Mouse (Mus musculus): ENCODE results near the gene Adamts1. TPM values are rescaled to one million over a fixed set of nuclear protein-coding genes. Genes with fewer than 3 reads are reported as not detected.

The Adamts1 gene
- polyA plus RNA-seq (2014; fragmentation: Nextera tagmentation; extraction: Ambion mirVana): 40.0 and 40.2 TPM in 2 replicates

- TF ChIP-seq CTCF (IDR thresholded peaks at IDR 0.05; ENCODE audit: low read depth): peak; percentile 60
- H3K9me3 ChIP-seq (ENCODE audit: low read depth, low read length): no peaks in the 10 kb centered on the region
- WGBS: 1% methylated on average over 26 of the region's 26 CpGs
- peak within 1 kb of the TSS; percentile 82 for H3K4me2 ChIP-seq
- ATAC-seq (ENCODE audit: insufficient read depth): peak; percentile 86
- peak within 1 kb of the TSS; percentile 81 for H3K4me3 ChIP-seq (ENCODE audit: low read depth, low read length)
- peaks cover 21% of the 10 kb centered on the region for H3K36me3 ChIP-seq (ENCODE audit: insufficient read depth)
- H3K27ac ChIP-seq (ENCODE audit: low read depth): peak within 1 kb of the TSS; percentile 98
- no peaks in the 10 kb centered on the region for H3K27me3 ChIP-seq (ENCODE audit: insufficient read depth, low read length)
- DNase-seq: peak; percentile 97
- 0 out of 2 replicates have a peak, but pooled peaks cover 10% of the 10 kb centered on the region for H3K4me1 ChIP-seq (ENCODE audit: insufficient read depth)
- peak within 1 kb of the TSS; percentile 92 for H3K9ac ChIP-seq
Measured at GRCm38 (mm10) chr16:85802954-85803353, at the start of gene Adamts1. Gene Adamts1 (minus strand): TSS chr16:85803113.

DNA sequence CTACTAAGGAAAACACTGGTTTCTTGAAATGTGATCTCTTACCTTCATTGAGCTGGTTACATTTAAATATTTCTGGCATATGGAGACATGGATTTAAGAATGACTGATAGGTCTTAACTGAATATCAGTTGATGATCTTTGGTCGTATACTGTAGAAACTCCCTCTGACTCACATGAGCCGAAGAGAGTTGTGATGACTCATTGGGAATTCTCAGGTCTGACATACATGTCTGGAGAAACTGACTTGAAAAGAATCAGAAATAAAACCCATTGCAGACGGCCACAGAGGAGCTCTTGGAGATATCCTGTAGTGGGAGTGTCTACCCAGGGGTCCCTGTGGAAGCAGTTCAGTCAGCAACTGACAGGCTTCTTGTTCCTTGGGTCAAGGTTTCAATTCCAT lies 24.2 kb upstream of the Adamts1 start:
- Histone ChIP-seq H3K9me3 (ENCODE audit: low read depth, low read length) (no peaks in the 10 kb centered on the region), H3K27me3 (ENCODE audit: insufficient read depth, low read length) (no peaks in the 10 kb centered on the region), H3K4me1 (ENCODE audit: insufficient read depth) (no peaks in the 10 kb centered on the region), H3K36me3 (ENCODE audit: insufficient read depth) (no peaks in the 10 kb centered on the region), H3K4me2 (no peak overlapping the region), H3K9ac (no peak overlapping the region), H3K4me3 (ENCODE audit: low read depth, low read length) (no peak overlapping the region), H3K27ac (ENCODE audit: low read depth) (no peak overlapping the region)
- DNase-seq (no peak), ATAC-seq (ENCODE audit: insufficient read depth) (no peak)
- TF ChIP-seq CTCF (IDR thresholded peaks at IDR 0.05; ENCODE audit: low read depth): no peak
- 76% methylated on average over 3 of the region's 3 CpGs for WGBS

DNA sequence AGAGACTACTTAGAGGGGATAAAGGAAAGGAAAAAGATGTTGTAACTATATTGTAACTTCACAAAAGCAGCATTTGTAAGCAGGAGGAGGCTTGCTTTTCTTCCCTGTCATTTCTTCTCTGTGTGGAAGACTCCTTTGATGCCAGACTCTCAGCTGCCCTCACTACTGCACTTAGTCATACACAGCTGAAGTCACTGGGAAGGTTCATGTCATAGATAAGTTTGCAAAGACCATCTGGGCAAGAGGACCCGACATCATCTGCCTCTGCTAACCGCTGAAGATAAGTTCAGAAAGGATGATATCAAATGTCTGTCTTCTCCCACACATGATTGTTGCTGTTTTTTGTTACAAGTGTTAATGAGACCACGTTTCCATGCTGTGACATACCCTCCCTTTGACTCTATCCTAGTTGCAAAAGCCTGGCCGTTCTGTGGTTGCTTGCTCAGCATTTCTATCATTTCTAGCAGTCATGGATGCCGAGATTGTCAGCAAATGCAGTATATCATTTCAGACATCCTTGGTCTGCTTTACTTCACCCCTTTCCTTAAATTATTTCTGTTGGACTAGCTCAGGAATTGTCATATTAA lies 19.5 kb upstream of the Adamts1 start:
- Histone ChIP-seq H3K4me1 (ENCODE audit: insufficient read depth) (no peaks in the 10 kb centered on the region), H3K36me3 (ENCODE audit: insufficient read depth) (no peaks in the 10 kb centered on the region), H3K4me2 (no peak overlapping the region), H3K27me3 (ENCODE audit: insufficient read depth, low read length) (no peaks in the 10 kb centered on the region), H3K4me3 (ENCODE audit: low read depth, low read length) (no peak overlapping the region), H3K9me3 (ENCODE audit: low read depth, low read length) (no peaks in the 10 kb centered on the region), H3K9ac (no peak overlapping the region), H3K27ac (ENCODE audit: low read depth) (no peak overlapping the region)
- DNase-seq (no peak), ATAC-seq (ENCODE audit: insufficient read depth) (no peak)
- no peak for TF ChIP-seq CTCF (IDR thresholded peaks at IDR 0.05; ENCODE audit: low read depth)
- WGBS: 52% methylated on average over 5 of the region's 5 CpGs

GRCm38 (mm10) chr16:85819808-85820458 lies 17.0 kb upstream of the Adamts1 start:
- Histone ChIP-seq H3K9ac (no peak overlapping the region), H3K27ac (ENCODE audit: low read depth) (no peak overlapping the region), H3K4me1 (ENCODE audit: insufficient read depth) (no peaks in the 10 kb centered on the region), H3K27me3 (ENCODE audit: insufficient read depth, low read length) (no peaks in the 10 kb centered on the region), H3K9me3 (ENCODE audit: low read depth, low read length) (no peaks in the 10 kb centered on the region), H3K36me3 (ENCODE audit: insufficient read depth) (no peaks in the 10 kb centered on the region), H3K4me2 (no peak overlapping the region), H3K4me3 (ENCODE audit: low read depth, low read length) (no peak overlapping the region)
- WGBS: 49% methylated on average over 5 of the region's 5 CpGs
- ATAC-seq (ENCODE audit: insufficient read depth) (peak; percentile 56; the same call in 1 of the 2 replicates), DNase-seq (peak; percentile 89)
- peak; percentile 58 for TF ChIP-seq CTCF (IDR thresholded peaks at IDR 0.05; ENCODE audit: low read depth)

- Histone ChIP-seq H3K9ac (no peak overlapping the region), H3K4me1 (ENCODE audit: insufficient read depth) (no peaks in the 10 kb centered on the region), H3K4me3 (ENCODE audit: low read depth, low read length) (no peak overlapping the region), H3K36me3 (ENCODE audit: insufficient read depth) (no peaks in the 10 kb centered on the region), H3K27me3 (ENCODE audit: insufficient read depth, low read length) (no peaks in the 10 kb centered on the region), H3K4me2 (no peak overlapping the region), H3K27ac (ENCODE audit: low read depth) (no peak overlapping the region), H3K9me3 (ENCODE audit: low read depth, low read length) (no peaks in the 10 kb centered on the region)
- WGBS: 84% methylated on average over 2 of the region's 2 CpGs
- ATAC-seq (ENCODE audit: insufficient read depth) (no peak), DNase-seq (no peak)
- no peak for TF ChIP-seq CTCF (IDR thresholded peaks at IDR 0.05; ENCODE audit: low read depth)
Measured at GRCm38 (mm10) chr16:85814116-85814515, 11.2 kb upstream of the Adamts1 start.

- WGBS: 9% methylated on average over 2 of the region's 2 CpGs
Measured at GRCm38 (mm10) chr16:85807626-85808025, 4.7 kb upstream of the Adamts1 start.

DNA sequence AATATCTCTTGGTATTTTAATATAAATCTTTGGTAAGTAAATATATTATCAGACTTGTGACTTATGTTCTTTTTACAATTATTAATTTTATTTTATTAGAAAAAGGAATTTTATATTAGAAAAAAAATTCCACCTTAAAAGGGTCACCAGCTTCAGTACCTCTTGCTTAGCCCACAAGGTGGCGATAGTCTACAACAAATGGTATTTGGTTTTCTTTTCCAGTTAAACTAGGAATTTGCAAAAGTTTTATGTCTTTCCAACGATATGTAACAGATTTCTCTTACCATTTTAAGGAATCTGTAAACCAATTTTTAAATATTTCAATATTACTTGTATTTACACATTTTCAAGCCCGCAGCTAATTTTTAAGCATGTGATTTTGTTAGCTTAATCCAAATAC lies 4.2 kb upstream of the Adamts1 start:
- ATAC-seq (ENCODE audit: insufficient read depth): no peak
- Histone ChIP-seq H3K9ac (no peak overlapping the region), H3K36me3 (ENCODE audit: insufficient read depth) (no peaks in the 10 kb centered on the region), H3K27me3 (ENCODE audit: insufficient read depth, low read length) (no peaks in the 10 kb centered on the region), H3K9me3 (ENCODE audit: low read depth, low read length) (no peaks in the 10 kb centered on the region), H3K4me1 (ENCODE audit: insufficient read depth) (no peaks in the 10 kb centered on the region), H3K27ac (ENCODE audit: low read depth) (no peak overlapping the region), H3K4me3 (ENCODE audit: low read depth, low read length) (no peak overlapping the region), H3K4me2 (peak overlapping the region; percentile 37; the same call in 1 of the 2 replicates)
- WGBS: 15% methylated on average over 3 of the region's 3 CpGs
- peak; percentile 74 for TF ChIP-seq CTCF (IDR thresholded peaks at IDR 0.05; ENCODE audit: low read depth)
- peak; percentile 96 for DNase-seq

More at GRCm38 (mm10) chr16:85807626-85808025, 4.7 kb upstream of the Adamts1 start:
- no peak overlapping the region for H3K4me3 ChIP-seq (ENCODE audit: low read depth, low read length)
- H3K9me3 ChIP-seq (ENCODE audit: low read depth, low read length): no peaks in the 10 kb centered on the region
- no peak for ATAC-seq (ENCODE audit: insufficient read depth)
- peak; percentile 66 for TF ChIP-seq CTCF (IDR thresholded peaks at IDR 0.05; ENCODE audit: low read depth)
- DNase-seq: peak; percentile 85
- no peaks in the 10 kb centered on the region for H3K4me1 ChIP-seq (ENCODE audit: insufficient read depth)
- no peak overlapping the region for H3K27ac ChIP-seq (ENCODE audit: low read depth)
- H3K4me2 ChIP-seq: peak overlapping the region; percentile 37; the same call in 1 of the 2 replicates
- no peaks in the 10 kb centered on the region for H3K27me3 ChIP-seq (ENCODE audit: insufficient read depth, low read length)
- H3K9ac ChIP-seq: no peak overlapping the region
- no peaks in the 10 kb centered on the region for H3K36me3 ChIP-seq (ENCODE audit: insufficient read depth)

Measured in lung, embryonic 14.5 days (tissue).